Mouse (Mus musculus) forebrain, embryonic 12.5 days (tissue): ENCODE results near the gene Ltbp1. TPM values are rescaled to one million over a fixed set of nuclear protein-coding genes. Genes with fewer than 3 reads are reported as not detected.

Experiments used
- ATAC-seq: fragments of 200-750 bp; cut with Nextera tagmentation; 2 replicates; pipeline ENCODE4 v1.8.0; 2017; ENCODE audit warnings: moderate TSS enrichment; ENCODE audit not compliant: low FRiP score
- H3K27ac ChIP-seq: fragments of 300-500 bp; sonication (generic); 2 replicates; pipeline ENCODE4 v1.5.1; 2016; ENCODE audit warnings: mild to moderate bottlenecking
- H3K27me3 ChIP-seq: fragments of 300-500 bp; sonication (generic); 2 replicates; pipeline ENCODE4 v1.6.1; 2016; ENCODE audit warnings: mild to moderate bottlenecking
- H3K36me3 ChIP-seq: fragments of 300-500 bp; sonication (generic); replicated peaks from 2 replicates; pipeline ENCODE4 v1.6.1; 2016; ENCODE audit warnings: mild to moderate bottlenecking
- H3K4me1 ChIP-seq: fragments of 300-500 bp; sonication (generic); 2 replicates; pipeline ENCODE4 v1.6.1; 2016
- H3K4me2 ChIP-seq: fragments of 300-500 bp; sonication (generic); 2 replicates; pipeline ENCODE4 v1.6.1; 2016; ENCODE audit warnings: mild to moderate bottlenecking, moderate library complexity
- H3K4me3 ChIP-seq: fragments of 300-500 bp; sonication (generic); replicated peaks from 2 replicates; pipeline ENCODE4 v1.5.1; 2016; ENCODE audit warnings: mild to moderate bottlenecking
- H3K9ac ChIP-seq: fragments of 300-500 bp; sonication (generic); 2 replicates; pipeline ENCODE4 v1.6.1; 2016; ENCODE audit warnings: mild to moderate bottlenecking
- H3K9me3 ChIP-seq: fragments of 300-500 bp; sonication (generic); 2 replicates; pipeline ENCODE4 v1.6.1; 2016
- WGBS: fragments of 180-500 bp; shearing (Covaris S2); methylation state at CpG from one replicate; pipeline ENCODE4 v1.1.7; 2016; 5-methylcytosine and 5-hydroxymethylcytosine counted together
- polyA plus RNA-seq: library from polyadenylated mRNA; unstranded; fragments of >200 nt; fragmentation: Nextera tagmentation; extraction: Ambion mirVana; gene quantifications from 2 replicates; pipeline ENCODE4 v1.2.1, GENCODE M21; 2016

The Ltbp1 gene
- polyA plus RNA-seq, 1 experiment from 2014 or later, result 4.0 TPM

DNA sequence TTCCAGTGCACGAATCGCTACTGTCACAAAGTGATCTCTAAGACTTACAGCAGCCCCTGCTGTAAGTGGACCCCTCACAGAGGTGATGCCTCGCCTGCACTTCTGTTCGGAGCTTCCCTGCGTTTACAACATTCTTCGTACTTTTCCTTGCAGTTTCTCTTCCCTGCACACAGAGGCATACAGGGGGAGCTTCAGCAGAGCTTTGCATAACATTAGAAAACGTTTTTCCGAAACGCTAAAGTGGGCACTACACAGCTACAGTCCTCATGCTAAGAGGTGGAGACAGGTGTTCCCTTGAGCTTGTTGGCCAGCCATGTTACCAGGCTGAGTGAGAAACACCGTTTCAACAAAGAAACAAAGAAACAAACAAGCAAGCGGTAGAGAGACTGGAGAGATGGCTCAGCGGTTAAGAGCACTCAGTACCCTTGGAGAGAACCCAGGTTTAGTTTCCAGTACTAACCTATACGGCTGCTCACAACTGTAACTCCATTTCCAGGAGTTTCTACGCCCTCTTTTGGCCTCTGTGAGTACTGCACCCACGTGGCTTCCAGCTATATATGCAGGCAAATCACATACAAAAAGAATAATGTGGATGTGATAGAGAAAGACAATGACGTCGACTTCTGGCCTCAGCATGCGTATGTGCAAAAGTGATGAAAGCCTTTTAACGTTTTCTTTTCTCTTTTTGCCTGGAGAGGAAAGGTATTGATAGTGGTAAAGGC lies 69.8 kb downstream of the Ltbp1 start:
- Histone ChIP-seq H3K4me3 (no peak overlapping the region), H3K36me3 (no peaks in the 10 kb centered on the region), H3K4me1 (peaks cover 4% of the 10 kb centered on the region; the same call in 1 of the 2 replicates), H3K27ac (no peak overlapping the region), H3K27me3 (no peaks in the 10 kb centered on the region), H3K9me3 (no peaks in the 10 kb centered on the region), H3K4me2 (no peak overlapping the region), H3K9ac (no peak overlapping the region)
- 73% methylated on average over 19 of the region's 19 CpGs for WGBS
- ATAC-seq, result no peak

DNA sequence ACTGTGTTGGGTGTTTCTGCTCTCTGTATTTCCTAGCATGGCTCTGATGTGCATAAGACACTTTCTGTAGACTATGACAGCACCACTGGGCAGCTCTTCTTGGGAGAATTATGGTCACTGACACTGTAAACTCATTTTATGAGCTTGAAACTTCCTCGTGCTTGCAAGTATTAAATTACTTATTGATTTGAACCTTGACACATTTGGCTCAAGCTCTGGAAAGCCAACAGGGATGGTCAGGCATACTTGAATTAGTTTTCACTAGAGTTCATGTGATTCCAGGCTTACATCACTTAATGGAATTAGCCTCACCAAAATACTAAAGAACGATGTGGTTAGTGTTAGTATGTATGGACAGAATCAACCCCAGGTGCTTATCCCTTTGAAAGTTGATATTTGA lies 76.0 kb downstream of the Ltbp1 start:
- no peak for ATAC-seq
- Histone ChIP-seq H3K4me2 (no peak overlapping the region), H3K9ac (no peak overlapping the region), H3K27me3 (no peaks in the 10 kb centered on the region; the same call in 1 of the 2 replicates), H3K4me3 (no peak overlapping the region), H3K9me3 (no peaks in the 10 kb centered on the region), H3K27ac (no peak overlapping the region), H3K36me3 (no peaks in the 10 kb centered on the region), H3K4me1 (peaks cover 6% of the 10 kb centered on the region; the same call in 1 of the 2 replicates)
- WGBS, result 81% methylated on average over 2 of the region's 2 CpGs

DNA sequence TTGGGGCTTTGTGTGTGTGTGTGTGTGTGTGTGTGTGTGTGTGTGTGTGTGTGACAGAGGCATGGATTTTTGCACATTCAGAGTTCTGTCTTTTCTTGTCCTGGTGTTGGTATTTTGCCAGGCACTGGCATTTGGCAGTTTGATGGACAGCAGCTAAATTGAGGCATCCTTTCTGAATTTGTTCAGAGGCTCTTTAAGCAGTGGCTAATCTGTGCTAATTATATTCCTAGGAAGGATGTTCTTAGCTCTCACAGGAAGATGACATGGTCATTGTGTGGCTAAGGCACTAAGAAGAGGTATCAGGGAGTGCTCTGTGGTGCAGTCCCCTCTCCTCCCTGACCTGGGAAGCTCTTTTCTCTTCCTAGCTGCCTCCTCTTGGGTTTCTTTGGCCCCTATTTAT lies 77.1 kb downstream of the Ltbp1 start:
- H3K9ac ChIP-seq, result no peak overlapping the region
- no peaks in the 10 kb centered on the region for H3K36me3 ChIP-seq
- peak; percentile 27; the same call in 1 of the 2 replicates for ATAC-seq
- no peak overlapping the region for H3K4me3 ChIP-seq
- H3K27ac ChIP-seq, result no peak overlapping the region
- H3K4me2 ChIP-seq, result no peak overlapping the region
- peaks cover 6% of the 10 kb centered on the region; the same call in 1 of the 2 replicates for H3K4me1 ChIP-seq
- H3K27me3 ChIP-seq, result no peaks in the 10 kb centered on the region; the same call in 1 of the 2 replicates
- no peaks in the 10 kb centered on the region for H3K9me3 ChIP-seq

DNA sequence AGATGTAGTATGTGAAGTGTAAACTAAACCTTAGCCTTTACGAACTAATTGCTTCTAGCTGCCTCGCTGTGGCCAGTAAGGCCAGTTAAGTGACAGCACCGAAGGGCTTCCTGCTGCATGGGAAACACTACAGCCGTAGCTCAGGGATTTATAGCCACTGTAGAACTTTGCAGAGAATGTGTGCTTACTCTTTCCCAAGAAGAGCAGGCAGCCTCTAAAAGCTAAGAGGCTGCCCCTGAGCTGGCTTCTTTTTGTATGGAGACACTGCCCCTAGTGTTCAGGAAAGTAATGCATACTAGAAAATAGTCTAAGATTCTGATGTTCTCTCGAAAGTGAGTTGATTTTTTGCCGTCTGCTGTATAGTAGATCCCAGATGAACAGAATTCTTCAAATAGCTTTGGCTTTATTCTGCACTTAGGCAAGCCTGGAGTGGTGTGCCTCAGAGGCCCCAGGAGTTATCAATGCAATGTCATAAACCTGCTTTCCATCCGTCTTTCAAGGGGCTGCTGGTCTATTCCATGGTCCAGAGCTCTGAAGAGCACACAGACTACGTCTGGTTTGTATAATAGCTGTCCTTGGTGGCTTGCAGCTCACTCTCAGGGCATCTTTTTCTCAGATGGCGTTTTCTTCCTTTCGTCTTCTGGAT lies 82.1 kb downstream of the Ltbp1 start:
- 58% methylated on average over 10 of the region's 10 CpGs for WGBS

DNA sequence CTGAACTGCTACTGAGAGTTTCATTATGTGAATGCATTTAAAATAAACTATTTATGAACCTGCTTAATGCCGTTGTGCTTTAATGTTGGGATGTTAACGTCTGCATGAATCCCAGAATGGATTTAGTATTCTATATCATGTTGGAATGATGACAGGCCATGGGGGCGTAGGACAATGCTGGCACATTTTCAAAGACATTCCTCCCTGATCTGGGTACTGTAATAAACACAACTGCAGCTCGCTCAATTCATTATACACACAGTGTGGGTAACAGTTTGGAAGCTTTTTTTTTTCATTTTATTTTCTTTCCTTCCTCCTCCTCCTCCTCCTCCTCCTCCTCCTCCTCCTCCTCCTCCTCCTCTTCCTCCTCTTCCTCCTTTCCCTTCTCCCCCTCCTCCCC lies 82.9 kb downstream of the Ltbp1 start:
- Histone ChIP-seq H3K27ac (no peak overlapping the region), H3K4me2 (no peak overlapping the region), H3K4me3 (no peak overlapping the region), H3K4me1 (no peaks in the 10 kb centered on the region), H3K9me3 (no peaks in the 10 kb centered on the region), H3K27me3 (no peaks in the 10 kb centered on the region; the same call in 1 of the 2 replicates), H3K9ac (no peak overlapping the region), H3K36me3 (no peaks in the 10 kb centered on the region)
- no peak for ATAC-seq
- 77% methylated on average over 4 of the region's 4 CpGs for WGBS

More for the DNA sequence above, 82.1 kb downstream of the Ltbp1 start:
- Histone ChIP-seq H3K9ac (no peak overlapping the region), H3K4me2 (no peak overlapping the region), H3K36me3 (no peaks in the 10 kb centered on the region), H3K27me3 (no peaks in the 10 kb centered on the region; the same call in 1 of the 2 replicates), H3K9me3 (no peaks in the 10 kb centered on the region), H3K4me1 (peaks cover 4% of the 10 kb centered on the region; the same call in 1 of the 2 replicates), H3K4me3 (no peak overlapping the region), H3K27ac (no peak overlapping the region)
- ATAC-seq, result no peak

DNA sequence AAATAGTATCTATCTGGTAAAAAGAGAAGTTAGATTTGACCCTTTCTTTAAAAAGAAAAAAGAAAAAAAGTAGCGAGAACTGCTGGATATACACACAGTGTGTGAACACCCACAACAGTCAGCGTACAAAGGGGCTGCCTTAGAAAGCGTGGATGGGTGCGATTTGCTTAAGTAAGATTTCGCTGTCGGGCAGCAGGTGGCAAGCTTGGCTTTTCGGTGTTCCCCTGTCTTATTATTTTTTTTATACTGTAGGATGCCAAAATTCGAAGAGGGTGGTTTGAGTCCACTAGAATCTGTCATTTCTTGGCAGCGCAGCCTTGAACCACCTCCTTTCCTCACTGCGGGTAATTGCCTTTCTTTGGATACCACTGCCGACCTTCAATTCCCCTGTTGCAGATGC lies 83.4 kb downstream of the Ltbp1 start:
- Histone ChIP-seq H3K4me1 (no peaks in the 10 kb centered on the region), H3K27me3 (no peaks in the 10 kb centered on the region; the same call in 1 of the 2 replicates), H3K36me3 (no peaks in the 10 kb centered on the region), H3K4me3 (no peak overlapping the region), H3K9ac (no peak overlapping the region), H3K27ac (no peak overlapping the region), H3K9me3 (no peaks in the 10 kb centered on the region), H3K4me2 (no peak overlapping the region)
- ATAC-seq, result no peak
- 83% methylated on average over 11 of the region's 11 CpGs for WGBS

DNA sequence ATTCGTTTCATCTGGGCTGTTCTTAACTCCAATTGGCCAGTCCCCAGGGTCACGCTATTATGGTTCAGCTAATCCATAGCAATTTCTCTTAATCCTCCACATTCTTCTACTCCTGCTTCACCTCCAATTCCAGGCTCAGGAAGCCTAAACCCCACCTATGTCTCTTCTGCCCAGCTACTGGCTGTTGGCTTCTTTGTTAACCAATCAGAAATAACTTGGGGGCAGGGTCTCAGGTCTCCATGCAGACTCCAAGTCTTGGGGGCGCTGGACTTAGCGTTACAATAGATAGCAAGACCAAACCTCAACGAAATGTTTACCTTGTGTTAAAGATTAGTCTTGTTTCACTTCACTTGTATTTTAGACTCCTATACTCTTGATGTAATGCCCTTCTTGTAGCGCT lies 85.2 kb downstream of the Ltbp1 start:
- no peak overlapping the region for H3K9ac ChIP-seq
- no peak overlapping the region for H3K4me3 ChIP-seq
- H3K27me3 ChIP-seq, result no peaks in the 10 kb centered on the region; the same call in 1 of the 2 replicates
- no peaks in the 10 kb centered on the region for H3K36me3 ChIP-seq
- no peak for ATAC-seq
- no peak overlapping the region for H3K27ac ChIP-seq
- H3K4me2 ChIP-seq, result no peak overlapping the region
- H3K9me3 ChIP-seq, result no peaks in the 10 kb centered on the region
- H3K4me1 ChIP-seq, result no peaks in the 10 kb centered on the region
- WGBS, result 78% methylated on average over 6 of the region's 6 CpGs

DNA sequence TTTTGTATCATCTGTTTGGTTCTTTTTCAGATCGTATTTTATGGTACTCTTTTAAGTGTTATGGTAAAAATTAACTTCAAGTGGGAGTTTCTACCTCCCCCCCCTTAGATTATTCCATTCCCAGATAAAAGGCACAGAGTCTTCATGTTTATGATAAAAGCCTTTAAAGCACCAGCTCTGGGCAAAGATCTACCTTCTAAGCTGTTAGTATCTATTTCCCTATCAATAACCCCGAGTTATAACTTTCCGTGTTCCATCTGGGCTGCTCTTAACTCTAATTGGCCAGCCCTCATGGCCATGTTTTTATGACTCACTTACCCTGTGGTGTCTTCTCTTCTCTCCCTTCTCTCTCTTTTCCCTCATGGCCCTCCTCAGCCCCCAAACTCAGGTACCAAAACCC lies 88.2 kb downstream of the Ltbp1 start:
- 88% methylated on average over 3 of the region's 3 CpGs for WGBS
- no peaks in the 10 kb centered on the region for H3K9me3 ChIP-seq
- no peak overlapping the region for H3K4me3 ChIP-seq
- H3K27ac ChIP-seq, result no peak overlapping the region
- no peak overlapping the region for H3K4me2 ChIP-seq
- ATAC-seq, result no peak
- H3K4me1 ChIP-seq, result peaks cover 5% of the 10 kb centered on the region; the same call in 1 of the 2 replicates
- H3K9ac ChIP-seq, result no peak overlapping the region
- H3K36me3 ChIP-seq, result no peaks in the 10 kb centered on the region
- H3K27me3 ChIP-seq, result no peaks in the 10 kb centered on the region; the same call in 1 of the 2 replicates

DNA sequence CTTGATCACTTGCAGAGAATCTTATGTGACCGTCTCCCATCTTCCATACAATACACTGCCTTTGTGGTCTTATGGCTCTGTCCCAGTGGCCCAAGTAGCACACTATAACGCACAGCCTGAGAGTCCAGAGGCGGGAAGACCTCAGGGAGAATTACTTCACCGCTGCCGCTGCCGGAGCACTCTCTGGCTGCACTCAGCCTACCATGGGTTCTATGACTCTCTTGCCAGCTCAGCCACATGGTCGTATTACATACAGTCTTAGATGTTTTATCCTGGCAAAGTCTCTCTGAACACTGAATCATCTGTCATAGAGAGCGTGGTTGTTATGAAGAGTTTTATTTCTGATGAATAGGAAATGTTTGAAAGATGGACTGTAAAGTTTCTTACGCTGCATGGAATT lies 89.2 kb downstream of the Ltbp1 start:
- peaks cover 5% of the 10 kb centered on the region; the same call in 1 of the 2 replicates for H3K4me1 ChIP-seq
- no peak overlapping the region for H3K27ac ChIP-seq
- no peak for ATAC-seq
- no peak overlapping the region for H3K4me2 ChIP-seq
- no peak overlapping the region for H3K9ac ChIP-seq
- H3K36me3 ChIP-seq, result no peaks in the 10 kb centered on the region
- 92% methylated on average over 9 of the region's 9 CpGs for WGBS
- H3K27me3 ChIP-seq, result no peaks in the 10 kb centered on the region; the same call in 1 of the 2 replicates
- no peak overlapping the region for H3K4me3 ChIP-seq
- H3K9me3 ChIP-seq, result no peaks in the 10 kb centered on the region

DNA sequence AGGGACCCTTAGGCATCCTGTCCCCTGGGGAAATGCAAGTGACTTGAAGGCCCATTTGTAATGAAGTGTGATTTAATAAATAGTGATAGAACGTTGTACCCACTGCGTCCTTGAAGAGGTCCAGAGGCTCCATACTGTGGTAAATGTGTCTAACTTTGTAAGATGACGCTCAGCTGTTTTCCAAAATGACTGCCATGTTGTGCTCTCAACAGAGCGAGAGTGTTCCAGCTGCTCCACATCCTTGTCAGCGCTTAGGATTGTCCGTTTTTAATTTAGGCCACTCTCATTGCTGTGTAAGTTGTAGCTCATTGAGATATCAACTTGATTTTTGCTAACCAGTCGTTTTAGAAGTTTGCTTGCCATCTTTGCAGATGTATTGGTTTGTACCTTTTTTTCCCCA lies 91.4 kb downstream of the Ltbp1 start:
- Histone ChIP-seq H3K9me3 (no peaks in the 10 kb centered on the region), H3K27ac (no peak overlapping the region), H3K27me3 (no peaks in the 10 kb centered on the region; the same call in 1 of the 2 replicates), H3K9ac (no peak overlapping the region), H3K4me2 (no peak overlapping the region), H3K4me1 (peaks cover 5% of the 10 kb centered on the region; the same call in 1 of the 2 replicates), H3K4me3 (no peak overlapping the region), H3K36me3 (no peaks in the 10 kb centered on the region)
- no peak for ATAC-seq
- WGBS, result 78% methylated on average over 7 of the region's 7 CpGs

DNA sequence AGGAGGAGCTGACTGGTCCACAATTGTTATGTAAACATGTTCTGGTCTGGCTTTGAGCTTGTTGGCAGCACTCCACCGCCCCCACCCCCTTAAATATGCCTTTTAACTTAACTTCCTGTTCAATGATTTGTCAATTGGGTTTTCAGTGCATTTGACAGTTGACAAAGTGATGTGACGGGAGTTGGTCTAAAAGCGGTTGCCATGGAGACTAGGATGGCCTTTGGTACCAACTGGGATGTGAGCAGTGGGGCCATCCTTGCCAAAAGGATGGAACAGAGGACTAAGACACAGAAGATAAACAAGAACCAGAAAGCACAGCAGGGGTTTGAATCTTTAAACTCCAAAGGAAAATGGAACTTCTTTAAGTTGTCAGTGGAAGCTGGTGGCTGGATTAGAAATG lies 92.0 kb downstream of the Ltbp1 start:
- Histone ChIP-seq H3K27ac (no peak overlapping the region), H3K9me3 (no peaks in the 10 kb centered on the region), H3K27me3 (no peaks in the 10 kb centered on the region; the same call in 1 of the 2 replicates), H3K4me2 (no peak overlapping the region), H3K4me1 (peaks cover 5% of the 10 kb centered on the region; the same call in 1 of the 2 replicates), H3K9ac (no peak overlapping the region), H3K36me3 (no peaks in the 10 kb centered on the region), H3K4me3 (no peak overlapping the region)
- no peak for ATAC-seq
- 52% methylated on average over 3 of the region's 3 CpGs for WGBS

DNA sequence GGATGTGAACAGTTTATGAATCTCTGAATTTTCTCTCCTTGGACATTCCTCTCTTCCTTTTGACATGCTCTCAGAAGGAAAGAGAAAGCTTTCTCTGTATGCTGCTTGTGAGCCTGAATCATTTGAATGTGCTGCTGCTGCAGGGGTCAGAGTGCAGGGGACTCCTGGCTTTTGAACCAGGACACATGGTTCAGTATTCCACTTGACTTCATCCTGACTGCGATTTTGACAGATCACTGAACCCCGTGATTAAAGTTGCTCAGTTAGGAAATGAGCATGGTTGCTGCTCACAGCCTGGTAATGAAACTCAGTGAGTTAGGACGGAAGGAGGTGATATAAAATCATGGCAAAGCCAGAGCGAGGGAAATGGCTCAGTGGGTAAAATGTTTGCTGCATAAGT lies 95.8 kb downstream of the Ltbp1 start:
- ATAC-seq, result no peak
- Histone ChIP-seq H3K4me2 (no peak overlapping the region), H3K27me3 (no peaks in the 10 kb centered on the region), H3K9ac (no peak overlapping the region), H3K9me3 (no peaks in the 10 kb centered on the region), H3K36me3 (no peaks in the 10 kb centered on the region), H3K27ac (no peak overlapping the region), H3K4me3 (no peak overlapping the region), H3K4me1 (peaks cover 5% of the 10 kb centered on the region; the same call in 1 of the 2 replicates)
- WGBS, result 68% methylated on average over 4 of the region's 4 CpGs
